Mouse (Mus musculus) heart, postnatal 14 days (tissue): ENCODE measurements around the gene Eefsec. TPM values are rescaled to one million over a fixed set of nuclear protein-coding genes. Genes with fewer than 3 reads are reported as not detected.

Source experiments
- DNase-seq, 2 experiments: peaks; one replicate each; pipeline ENCODE4 v3.0.0; 2021 to 2022
- intact Hi-C: fragments of 180-260 bp; cut with DNase I; formaldehyde crosslinking; loops from one replicate; pipeline ENCODE4 v1.15.1; 2025
- total RNA-seq, 2 experiments: library from RNA; stranded (reverse); gene quantifications; 2 replicates each; pipeline ENCODE4 v1.2.3; 2021

Gene Eefsec
- total RNA-seq, 2 experiments from 2014 or later, result 9.0 to 9.5 TPM

DNA sequence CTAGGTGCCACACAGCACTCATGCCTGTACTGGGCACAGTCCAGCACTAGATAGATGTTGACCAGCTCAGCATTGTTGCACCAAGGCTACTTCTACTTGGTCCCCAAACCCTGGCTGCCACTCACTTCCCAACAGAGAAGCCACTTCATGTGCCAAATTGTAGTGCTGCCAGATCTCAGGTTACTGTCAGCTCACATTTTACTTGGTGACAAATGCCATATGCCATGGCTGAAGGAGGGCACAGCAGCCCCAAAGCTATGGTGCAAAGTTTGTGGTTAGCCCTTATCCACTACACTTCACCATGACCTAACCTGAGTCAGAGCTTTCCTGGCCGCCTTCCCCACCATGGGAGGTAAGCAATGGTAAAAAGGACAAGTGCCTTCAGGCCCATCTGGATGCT, 99.6 kb downstream of the Eefsec start:
- intact Hi-C loops, result no loop called here
- no peak for DNase-seq

- no peak for DNase-seq
Measured at GRCm38 (mm10) chr6:88345311-88345710, 101.0 kb downstream of the Eefsec start.

DNA sequence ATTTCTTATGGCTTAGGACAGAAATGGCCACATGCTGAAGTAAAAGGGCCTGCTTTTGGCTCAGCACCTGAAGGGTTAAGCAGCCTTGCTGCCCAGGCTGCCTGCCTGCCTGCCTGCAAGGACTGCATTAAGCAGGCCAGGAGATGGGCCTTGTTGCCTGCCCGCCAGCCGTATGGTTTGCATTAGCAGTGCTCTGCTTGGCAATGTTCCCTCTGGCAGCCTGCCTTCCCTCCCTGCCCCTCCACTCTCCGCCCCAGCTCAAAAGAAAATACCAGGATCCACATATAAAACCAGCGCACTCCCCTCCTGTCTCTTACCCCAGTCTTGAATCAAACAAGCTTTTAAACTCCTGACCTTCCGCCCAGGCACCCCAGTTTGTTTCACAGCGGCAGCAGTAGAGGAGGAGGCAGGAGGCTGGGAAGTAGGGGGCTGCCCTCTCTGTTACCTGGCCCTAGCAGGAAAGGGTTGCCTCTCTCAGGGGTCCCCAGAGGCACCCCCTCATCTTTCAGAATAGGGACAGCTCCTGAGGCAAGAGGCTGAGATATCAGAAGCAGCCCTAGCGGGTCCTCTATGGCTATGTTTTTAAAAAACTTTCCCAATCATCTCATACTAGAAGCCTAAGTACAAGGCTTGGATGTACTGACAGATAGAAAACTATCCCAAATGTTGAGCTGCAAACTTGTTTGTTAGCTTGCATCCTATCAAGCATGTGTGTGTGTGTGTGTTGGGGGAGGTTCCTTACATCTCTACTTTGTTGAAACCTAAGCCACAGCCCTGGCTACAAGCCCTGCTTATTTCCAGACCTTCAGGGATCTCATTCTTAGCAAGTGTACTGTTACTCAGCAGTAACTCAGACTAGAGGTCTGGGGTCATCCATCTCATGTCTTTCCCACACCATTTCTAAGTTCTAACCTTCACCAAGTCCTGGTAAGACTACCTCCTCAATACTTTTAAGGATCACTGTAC, 102.6 kb downstream of the Eefsec start:
- peak; percentile 80 to 81 for DNase-seq
- intact Hi-C loops, result no loop called here

More at GRCm38 (mm10) chr6:88345311-88345710, 101.0 kb downstream of the Eefsec start:
- intact Hi-C loops, result no loop called here

GRCm38 (mm10) chr6:88342965-88343364, 103.4 kb downstream of the Eefsec start:
- intact Hi-C loops, result no loop called here

GRCm38 (mm10) chr6:88341182-88341581, 105.2 kb downstream of the Eefsec start:
- intact Hi-C loops, result no loop called here
- no peak for DNase-seq

More at GRCm38 (mm10) chr6:88342965-88343364, 103.4 kb downstream of the Eefsec start:
- DNase-seq, result no peak

DNA sequence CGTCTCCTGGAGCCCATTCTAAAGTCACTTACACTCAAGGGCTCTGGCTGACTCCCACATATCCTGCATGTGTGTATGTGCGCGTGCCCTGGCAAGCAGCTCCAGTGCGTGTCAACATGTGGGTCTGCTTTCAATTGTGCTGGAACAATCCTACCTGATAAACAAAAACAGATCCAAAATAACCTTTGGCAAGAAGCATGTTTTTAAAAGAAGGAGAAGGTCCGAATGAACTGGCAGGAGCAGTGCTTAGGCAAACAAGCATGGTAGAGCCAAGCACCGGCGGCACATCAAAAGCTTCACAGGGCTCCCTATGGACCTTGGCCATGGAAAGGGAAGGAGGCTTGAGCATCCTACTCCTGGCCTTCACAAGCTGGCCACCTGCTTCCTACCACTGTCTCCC, 105.6 kb downstream of the Eefsec start:
- DNase-seq, result no peak
- intact Hi-C loops, result no loop called here

DNA sequence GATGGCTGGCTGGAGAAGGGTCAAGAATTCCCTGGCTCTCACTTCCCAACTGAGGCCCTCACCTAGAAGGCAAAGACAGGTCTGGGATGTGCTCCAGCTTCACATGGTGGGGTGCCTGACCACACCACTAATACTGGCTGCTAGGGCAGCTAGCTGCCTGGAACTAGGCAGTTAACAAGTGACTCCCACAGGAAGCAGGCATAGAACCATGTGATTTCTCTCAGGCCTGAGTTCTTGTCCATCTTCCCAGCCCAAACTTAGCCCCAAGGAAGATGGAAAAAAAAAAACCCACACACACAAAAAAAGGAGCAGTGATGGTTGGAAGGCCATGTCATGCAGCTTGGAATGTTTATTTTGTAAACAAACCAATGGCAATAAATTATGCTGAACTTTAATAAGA, 117.0 kb downstream of the Eefsec start:
- no peak for DNase-seq
- intact Hi-C loops, result no loop called here

GRCm38 (mm10) chr6:88321879-88322278, 124.5 kb downstream of the Eefsec start:
- DNase-seq, result peak; percentile 19 to 21
- intact Hi-C loops, result loop anchor here (1.0 to 5.0 kb wide), 3 partner anchors 60 to 209 kb away; partner anchors contain the start of gene Gata2

DNA sequence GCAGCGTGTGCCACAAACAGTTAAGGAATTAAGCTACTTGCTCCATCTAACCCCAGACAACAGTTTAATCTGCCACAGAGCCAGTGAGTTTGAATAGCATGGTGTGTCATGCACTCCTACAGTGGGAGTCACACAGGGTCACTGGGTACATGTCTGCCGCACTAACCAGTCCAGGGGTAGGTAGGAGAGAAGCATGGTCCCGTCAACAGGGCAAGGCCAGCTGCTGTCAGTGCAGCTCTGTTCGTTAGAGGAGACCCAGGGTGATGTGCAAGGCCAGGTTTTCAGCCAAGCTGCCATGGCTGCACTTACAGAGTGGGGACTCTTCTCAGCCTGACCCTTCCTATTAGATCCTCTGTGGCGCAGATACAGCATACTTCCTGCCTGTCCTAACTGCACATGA, 125.1 kb downstream of the Eefsec start:
- intact Hi-C loops, result loop anchor here (5.0 kb wide), 2 partner anchors 59 to 129 kb away; partner anchors contain the start of gene Gata2

GRCm38 (mm10) chr6:88319735-88320134, 126.6 kb downstream of the Eefsec start:
- intact Hi-C loops, result loop anchor here (5.0 kb wide), 2 partner anchors 57 to 127 kb away; partner anchors contain the start of gene Gata2
- no peak for DNase-seq

More for the DNA sequence above, 125.1 kb downstream of the Eefsec start:
- DNase-seq, result no peak

GRCm38 (mm10) chr6:88315295-88315694, 131.0 kb downstream of the Eefsec start:
- intact Hi-C loops, result no loop called here

DNA sequence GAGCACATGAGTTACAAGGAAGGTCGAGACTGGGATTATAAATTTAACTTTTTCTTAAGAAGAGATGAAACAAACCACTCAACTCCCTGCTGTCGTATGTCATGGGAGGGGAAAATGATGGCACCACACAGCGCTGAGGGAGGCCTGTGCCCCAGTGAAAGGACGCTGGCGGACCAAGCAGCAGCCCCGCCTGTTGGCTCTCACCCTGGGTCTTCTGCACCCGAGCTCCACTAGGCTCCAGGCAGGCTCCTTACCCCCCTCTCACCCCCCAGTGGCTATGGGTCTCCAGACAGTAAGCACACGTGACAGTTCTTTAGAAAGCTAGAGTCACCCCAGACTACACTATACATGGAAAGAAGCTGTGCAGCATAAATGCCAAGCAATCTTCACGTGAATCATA, 132.4 kb downstream of the Eefsec start:
- intact Hi-C loops, result no loop called here
- DNase-seq, result no peak

More at GRCm38 (mm10) chr6:88315295-88315694, 131.0 kb downstream of the Eefsec start:
- no peak for DNase-seq

DNA sequence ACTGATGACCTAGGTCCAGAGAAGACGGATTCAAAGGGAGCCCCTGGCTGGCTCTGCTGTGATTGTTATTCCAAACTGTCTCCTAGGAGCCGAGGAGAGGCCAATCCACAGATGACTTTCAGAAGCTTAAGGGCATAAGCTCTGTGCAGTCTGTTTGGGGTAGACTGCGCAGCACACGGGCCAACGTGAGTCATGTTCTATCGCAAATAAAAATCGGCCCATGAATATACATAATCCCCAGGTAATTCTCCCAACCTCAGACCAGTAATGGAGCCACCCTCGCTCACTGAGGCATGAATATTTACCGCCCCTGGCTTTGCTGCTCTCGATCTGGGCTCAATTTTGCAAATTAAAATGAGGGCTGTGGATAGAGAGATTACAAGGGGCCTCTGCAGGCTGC, 134.7 kb downstream of the Eefsec start:
- intact Hi-C loops, result no loop called here
- no peak for DNase-seq

- no peak for DNase-seq
- intact Hi-C loops, result no loop called here
Measured at GRCm38 (mm10) chr6:88306100-88306746, 140.1 kb downstream of the Eefsec start.

GRCm38 (mm10) chr6:88301234-88301633, 145.1 kb downstream of the Eefsec start:
- no peak for DNase-seq
- intact Hi-C loops, result no loop called here

DNA sequence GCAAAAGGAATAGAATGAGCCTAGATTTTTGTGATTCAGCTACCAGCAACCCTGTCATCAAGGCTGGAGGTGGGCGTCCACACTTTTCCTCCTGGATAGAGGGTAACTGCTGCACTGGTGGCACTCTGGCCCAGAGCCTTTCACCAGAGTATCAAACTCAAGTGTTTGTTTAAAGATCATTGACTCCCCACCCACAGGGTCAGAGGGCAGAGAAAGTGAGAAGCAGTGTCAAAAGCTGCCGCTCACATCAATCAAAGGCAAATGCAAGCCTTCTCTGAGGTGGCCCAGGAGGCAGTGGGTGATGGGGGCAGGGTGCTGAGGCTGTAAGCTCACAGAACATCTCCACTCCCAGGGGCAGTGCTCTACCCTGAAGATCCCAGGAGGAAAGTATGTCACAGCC, 146.8 kb downstream of the Eefsec start:
- intact Hi-C loops, result no loop called here

DNA sequence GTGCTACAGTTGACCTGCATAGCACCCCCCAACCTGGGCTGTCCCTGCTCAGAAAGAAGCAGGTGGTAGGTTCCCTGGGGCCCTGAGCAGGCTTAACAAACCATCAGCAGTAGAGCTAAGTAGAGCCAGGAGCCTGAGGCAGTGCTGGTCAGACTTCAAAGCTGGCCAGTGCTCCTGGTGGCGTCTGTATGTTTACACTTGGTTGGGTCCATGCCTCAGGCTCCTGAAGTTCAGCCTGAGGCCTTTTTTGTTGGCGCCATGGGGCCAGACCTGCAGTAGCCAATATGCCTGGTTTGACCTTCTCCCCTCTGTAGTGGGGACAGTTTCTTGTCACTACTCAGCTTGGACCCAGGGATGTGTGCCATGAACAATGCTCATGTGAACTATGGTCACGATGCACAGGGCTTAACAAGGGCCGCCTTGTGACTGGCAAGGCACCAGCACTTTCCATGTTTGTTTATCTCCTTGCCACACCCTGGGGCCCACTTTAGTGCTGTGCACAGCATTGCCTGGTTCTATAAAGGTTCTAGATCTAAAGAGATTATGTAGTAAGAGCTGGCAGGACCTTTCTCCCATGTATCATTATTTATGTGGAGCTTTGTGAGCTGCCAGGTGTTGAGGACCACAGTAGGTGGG, 153.9 kb downstream of the Eefsec start:
- DNase-seq, result no peak
- intact Hi-C loops, result no loop called here

More for the DNA sequence above, 146.8 kb downstream of the Eefsec start:
- DNase-seq, result no peak

DNA sequence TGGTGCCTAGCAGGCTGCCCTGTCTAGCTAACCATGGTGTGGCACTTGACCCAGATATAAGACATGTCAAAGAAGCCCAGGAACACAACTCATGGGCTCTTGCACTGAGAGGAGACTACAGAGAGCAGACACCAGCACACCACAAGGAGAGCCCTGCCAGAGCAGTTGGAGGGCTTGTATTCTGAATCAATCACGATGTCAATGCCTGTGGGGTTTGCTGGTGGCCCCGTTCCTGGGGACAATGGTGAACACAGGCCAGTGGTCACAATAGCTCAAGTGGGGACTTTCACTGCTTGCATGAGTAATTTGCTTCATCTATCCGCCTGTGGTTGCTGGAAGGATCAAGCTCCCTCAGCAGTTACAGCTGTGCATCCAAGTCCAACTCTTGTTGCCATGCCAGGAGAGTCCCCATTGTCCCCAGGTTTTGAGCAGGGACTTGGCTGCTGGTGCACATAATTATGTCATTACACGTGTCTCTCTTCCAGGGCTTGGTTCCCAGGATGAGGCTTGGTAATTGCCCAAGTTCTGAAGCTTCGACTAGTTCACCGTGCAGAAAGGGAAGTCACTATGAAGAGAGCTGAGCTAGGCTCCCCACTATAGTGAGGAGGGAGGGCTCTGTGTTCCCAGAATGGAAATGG, 156.1 kb downstream of the Eefsec start:
- peak; percentile 60 to 71 for DNase-seq
- intact Hi-C loops, result no loop called here

DNA sequence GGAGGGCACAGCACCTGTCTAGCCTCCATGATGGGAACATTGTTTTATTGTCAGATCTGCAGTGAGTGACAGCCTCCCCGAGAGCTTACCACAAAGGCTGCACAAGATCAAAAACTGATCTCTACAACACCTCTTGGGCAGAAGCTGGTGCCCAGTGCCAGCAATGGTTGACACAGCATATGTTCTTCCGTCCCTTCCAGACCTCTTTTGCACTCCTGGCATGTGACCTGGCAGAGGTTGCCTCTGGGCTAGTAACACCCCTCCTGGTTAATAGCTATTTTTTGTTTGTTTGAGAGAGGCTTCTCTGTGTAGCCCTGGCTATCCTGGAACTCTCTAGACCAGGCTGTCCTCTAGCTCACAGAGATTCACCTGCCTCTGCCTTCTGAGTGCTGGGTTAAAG, 168.2 kb downstream of the Eefsec start:
- intact Hi-C loops, result no loop called here
- no peak for DNase-seq

DNA sequence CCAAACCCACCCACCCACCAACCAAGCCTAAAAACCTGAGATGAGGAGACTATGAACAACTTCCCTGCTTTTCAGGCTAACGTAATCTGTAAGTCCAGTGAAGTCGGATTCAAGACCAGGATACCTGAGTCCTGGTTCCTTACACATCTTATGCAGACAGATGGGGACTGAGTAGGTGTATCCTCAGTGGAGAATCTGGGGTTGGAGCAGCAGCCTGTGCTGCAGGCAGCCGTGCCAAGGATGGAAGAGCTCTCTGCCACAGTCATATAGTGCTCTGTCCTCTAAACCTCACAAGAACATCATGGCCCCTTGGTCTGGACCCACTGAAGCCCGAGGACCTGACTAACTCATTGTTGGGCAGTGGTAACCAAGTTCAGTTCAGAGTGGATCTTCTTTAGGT, 169.1 kb downstream of the Eefsec start:
- DNase-seq, result no peak
- intact Hi-C loops, result no loop called here
